8 mouse cellular contexts compared by ENCODE assay signal in genomic region chr4:143161619-143162479, GRCm38 (mm10). TPM values are rescaled to one million over a fixed set of nuclear protein-coding genes. Genes with fewer than 3 reads are reported as not detected.
DNase-seq lines count a peak whose midpoint lies in the region; ATAC-seq and TF ChIP-seq lines count a peak whose summit lies in the region.

No protein-coding gene starts in this region.

- WGBS in kidney, embryonic 14.5 days = under 1% methylated on average over 91 of the region's 102 CpGs
- under 1% methylated on average over 96 of the region's 102 CpGs for WGBS in limb, embryonic 15.5 days

- H3K4me1 ChIP-seq in bone marrow macrophage, adult 2 months (ENCODE audit: control insufficient read depth, insufficient read depth, low read length) = peaks cover 29% of the 10 kb centered on the region
- peaks cover 10% of the 10 kb centered on the region for H3K4me1 ChIP-seq in embryonic fibroblast, embryonic 13.5 days (ENCODE audit: control insufficient read depth, insufficient read depth, low read length)
- H3K4me1 ChIP-seq in kidney, embryonic 14.5 days (ENCODE audit: control insufficient read depth, insufficient read depth, low read length) = peaks cover 12% of the 10 kb centered on the region
- peaks cover 24% of the 10 kb centered on the region; the same call in 1 of the 2 replicates for H3K4me1 ChIP-seq in limb, embryonic 15.5 days

- TF ChIP-seq POLR2A in bone marrow macrophage, adult 2 months (IDR thresholded peaks at IDR 0.05; ENCODE audit: borderline replicate concordance, low read depth, low read length) = peak; percentile 93
- TF ChIP-seq POLR2A in embryonic fibroblast, embryonic 13.5 days (IDR thresholded peaks at IDR 0.05; ENCODE audit: low read depth, low read length) = peak; percentile 86

- peak; percentile 98 for DNase-seq in A20 (ENCODE audit: low read depth, low spot score)
- peak; percentile 99 for DNase-seq in heart, adult 9 months (ENCODE audit: low spot score in 2 of 2)
- DNase-seq in monocyte, adult 2 months (ENCODE audit: low read depth in 1 of 2, low spot score in 2 of 2) = peak; percentile 97
- DNase-seq in spleen, postnatal 36 days (ENCODE audit: low spot score in 2 of 2) = peak; percentile 98 to 99

- ATAC-seq in kidney, embryonic 14.5 days (ENCODE audit: low FRiP score, low TSS enrichment) = peak; percentile 100
- peak; percentile 99 for ATAC-seq in limb, embryonic 15.5 days (ENCODE audit: insufficient number of reproducible peaks, low FRiP score, low TSS enrichment, low read depth)

- H3K4me3 ChIP-seq in bone marrow macrophage, adult 2 months (ENCODE audit: insufficient read depth, low read length) = peak overlapping the region; percentile 87
- H3K4me3 ChIP-seq in embryonic fibroblast, embryonic 13.5 days (ENCODE audit: insufficient read depth, low read length) = peak overlapping the region; percentile 96
- H3K4me3 ChIP-seq in kidney, embryonic 14.5 days (ENCODE audit: low read length) = peak overlapping the region; percentile 76
- H3K4me3 ChIP-seq in limb, embryonic 15.5 days = peak overlapping the region; percentile 75

- H3K36me3 ChIP-seq in kidney, embryonic 14.5 days (ENCODE audit: control insufficient read depth, insufficient read depth, low read length) = no peaks in the 10 kb centered on the region
- H3K36me3 ChIP-seq in limb, embryonic 15.5 days = peaks cover 11% of the 10 kb centered on the region

- H3K27me3 ChIP-seq in kidney, embryonic 14.5 days (ENCODE audit: control insufficient read depth, insufficient read depth, low read length) = no peaks in the 10 kb centered on the region
- H3K27me3 ChIP-seq in limb, embryonic 15.5 days = no peaks in the 10 kb centered on the region

- no peak for TF ChIP-seq CTCF in bone marrow macrophage, adult 2 months (IDR thresholded peaks at IDR 0.05; ENCODE audit: low read depth, low read length)
- TF ChIP-seq CTCF in embryonic fibroblast, embryonic 13.5 days (IDR thresholded peaks at IDR 0.05; ENCODE audit: borderline replicate concordance, insufficient read depth, low read length) = no peak

- peak overlapping the region; percentile 88 for H3K9ac ChIP-seq in kidney, embryonic 14.5 days (ENCODE audit: low read depth, low read length)
- peak overlapping the region; percentile 92 for H3K9ac ChIP-seq in limb, embryonic 15.5 days

- peak overlapping the region; percentile 92 for H3K27ac ChIP-seq in bone marrow macrophage, adult 2 months (ENCODE audit: insufficient read depth, low read depth, low read length)
- peak overlapping the region; percentile 97 for H3K27ac ChIP-seq in embryonic fibroblast, embryonic 13.5 days (ENCODE audit: insufficient read depth, low read length)
- peak overlapping the region; percentile 95 for H3K27ac ChIP-seq in kidney, embryonic 14.5 days (ENCODE audit: low read depth, low read length)
- H3K27ac ChIP-seq in limb, embryonic 15.5 days = peak overlapping the region; percentile 97

- peak overlapping the region; percentile 65 for H3K4me2 ChIP-seq in kidney, embryonic 14.5 days (replicated peaks; ENCODE audit: low read depth, low read length)
- peak overlapping the region; percentile 54 for H3K4me2 ChIP-seq in limb, embryonic 15.5 days

- no peaks in the 10 kb centered on the region for H3K9me3 ChIP-seq in kidney, embryonic 14.5 days (ENCODE audit: control insufficient read depth, low read length)
- no peaks in the 10 kb centered on the region for H3K9me3 ChIP-seq in limb, embryonic 15.5 days

RNA-seq across cellular contexts. Expression of gene Prdm2, which starts 50.9 kb away (rescaled TPM):
- polyA plus RNA-seq in bone marrow macrophage, adult 2 months (2012; ENCODE audit: insufficient read depth, insufficient read length, missing spikeins) = 25.1 and 25.9 TPM in 2 replicates
- 26.2 and 28.6 TPM in 2 replicates for polyA plus RNA-seq in embryonic fibroblast, embryonic 13.5 days (2011; ENCODE audit: insufficient read length, low read depth, missing spikeins)
- polyA plus RNA-seq in kidney, embryonic 14.5 days (2014; fragmentation: Nextera tagmentation; extraction: Ambion mirVana) = 11.0 and 15.8 TPM in 2 replicates
- polyA plus RNA-seq in limb, embryonic 15.5 days (2015; fragmentation: Nextera tagmentation; extraction: Ambion mirVana) = 14.9 and 16.1 TPM in 2 replicates

Comparison
In these comparisons a context has a peak if more than half of its experiments do, and no peak if none do; other contexts are left out.
1. Peak in every context shown above with its lines: DNase-seq, ATAC-seq, H3K4me3 ChIP-seq and H3K27ac ChIP-seq.